Comparison of ENCODE assay signal across 8 mouse cellular contexts in genomic region chr11:83441235-83441634, GRCm38 (mm10). TPM values are rescaled to one million over a fixed set of nuclear protein-coding genes. Genes with fewer than 3 reads are reported as not detected.
DNase-seq lines count a peak whose midpoint lies in the region; ATAC-seq lines count a peak whose summit lies in the region.

No protein-coding gene starts in this region.

- H3K4me3 ChIP-seq in embryonic facial prominence, embryonic 13.5 days = no peak overlapping the region; the same call in 1 of the 2 replicates
- no peak overlapping the region for H3K4me3 ChIP-seq in midbrain, embryonic 15.5 days

- H3K27ac ChIP-seq in embryonic facial prominence, embryonic 13.5 days = no peak overlapping the region
- H3K27ac ChIP-seq in midbrain, embryonic 15.5 days = no peak overlapping the region

- peak; percentile 71 for DNase-seq in layer of hippocampus, adult 9-11 months
- no peak for DNase-seq in layer of hippocampus, adult 18-20 months (ENCODE audit: low spot score in 2 of 2)
- DNase-seq in heart, postnatal 25 days (ENCODE audit: low spot score) = peak; percentile 50
- no peak for DNase-seq in right cerebral cortex, adult 2 months (ENCODE audit: low spot score in 2 of 2)
- no peak for DNase-seq in urinary bladder, adult 2 months (ENCODE audit: low spot score)
- no peak for DNase-seq in lung, postnatal 36 days

- H3K36me3 ChIP-seq in embryonic facial prominence, embryonic 13.5 days = no peaks in the 10 kb centered on the region
- H3K36me3 ChIP-seq in midbrain, embryonic 15.5 days (replicated peaks) = no peaks in the 10 kb centered on the region

- ATAC-seq in embryonic facial prominence, embryonic 13.5 days (ENCODE audit: insufficient number of reproducible peaks, insufficient read depth, low FRiP score, low TSS enrichment, low read depth) = no peak
- no peak for ATAC-seq in midbrain, embryonic 15.5 days (replicated peaks)

- WGBS in embryonic facial prominence, embryonic 13.5 days = 36% methylated on average over 7 of the region's 7 CpGs
- 42% methylated on average over 7 of the region's 7 CpGs for WGBS in midbrain, embryonic 15.5 days

- no peaks in the 10 kb centered on the region for H3K9me3 ChIP-seq in embryonic facial prominence, embryonic 13.5 days
- H3K9me3 ChIP-seq in midbrain, embryonic 15.5 days = no peaks in the 10 kb centered on the region

- H3K4me1 ChIP-seq in embryonic facial prominence, embryonic 13.5 days = peaks cover 14% of the 10 kb centered on the region
- peaks cover 9% of the 10 kb centered on the region for H3K4me1 ChIP-seq in midbrain, embryonic 15.5 days

- intact Hi-C loops in heart, postnatal 25 days (cut with DNase I) = loop anchor here (2.0 to 5.0 kb wide), 2 partner anchors 116 to 298 kb away; no protein-coding TSS in a partner anchor

- H3K9ac ChIP-seq in embryonic facial prominence, embryonic 13.5 days = no peak overlapping the region
- no peak overlapping the region for H3K9ac ChIP-seq in midbrain, embryonic 15.5 days

- H3K27me3 ChIP-seq in embryonic facial prominence, embryonic 13.5 days = peaks cover 59% of the 10 kb centered on the region
- H3K27me3 ChIP-seq in midbrain, embryonic 15.5 days (replicated peaks) = peaks cover 50% of the 10 kb centered on the region

- peak overlapping the region; percentile 85 for H3K4me2 ChIP-seq in embryonic facial prominence, embryonic 13.5 days
- peak overlapping the region; percentile 81; the same call in 1 of the 2 replicates for H3K4me2 ChIP-seq in midbrain, embryonic 15.5 days

RNA-seq across cellular contexts. Expression of gene 1700020L24Rik, which starts 3.8 kb away (rescaled TPM):
- under 1 TPM in 1 of 2 experiments, not detected in 1; 0.54 TPM for total RNA-seq in layer of hippocampus, adult 18-20 months (2021)
- polyA plus RNA-seq in embryonic facial prominence, embryonic 13.5 days (2015; fragmentation: Nextera tagmentation; extraction: Ambion mirVana) = 0.32 and 0.76 TPM in 2 replicates
- not detected for total RNA-seq in heart, postnatal 25 days (2021)
- polyA plus RNA-seq in midbrain, embryonic 15.5 days (2015; fragmentation: Nextera tagmentation; extraction: Ambion mirVana) = 0.68 and 0.70 TPM in 2 replicates
- 0.56 and 0.61 TPM in 2 replicates for polyA plus RNA-seq in urinary bladder, adult 2 months (2012; rRNA removed)

RNA-seq across cellular contexts. Expression of gene Gas2l2, which starts 12.0 kb away (rescaled TPM):
- total RNA-seq in layer of hippocampus, adult 18-20 months (2021) = under 1 TPM; 0.28 to 0.32 TPM
- polyA plus RNA-seq in embryonic facial prominence, embryonic 13.5 days (2015; fragmentation: Nextera tagmentation; extraction: Ambion mirVana) = 0.07 TPM in 1 of 2 replicates, not detected in the other
- total RNA-seq in heart, postnatal 25 days (2021) = not detected
- polyA plus RNA-seq in midbrain, embryonic 15.5 days (2015; fragmentation: Nextera tagmentation; extraction: Ambion mirVana) = 0.36 and 0.54 TPM in 2 replicates
- 0.14 and 0.19 TPM in 2 replicates for polyA plus RNA-seq in urinary bladder, adult 2 months (2012; rRNA removed)

RNA-seq across cellular contexts. Expression of gene Mmp28, which starts 21.6 kb away (rescaled TPM):
- 1 to 10 TPM; 2.9 TPM for total RNA-seq in layer of hippocampus, adult 18-20 months (2021)
- polyA plus RNA-seq in embryonic facial prominence, embryonic 13.5 days (2015; fragmentation: Nextera tagmentation; extraction: Ambion mirVana) = 2.6 and 2.9 TPM in 2 replicates
- 1 to 10 TPM; 4.6 to 5.7 TPM for total RNA-seq in heart, postnatal 25 days (2021)
- 2.9 and 3.4 TPM in 2 replicates for polyA plus RNA-seq in midbrain, embryonic 15.5 days (2015; fragmentation: Nextera tagmentation; extraction: Ambion mirVana)
- polyA plus RNA-seq in urinary bladder, adult 2 months (2012; rRNA removed) = 12.7 and 16.8 TPM in 2 replicates

RNA-seq across cellular contexts. Expression of gene Taf15, which starts 31.7 kb away (rescaled TPM):
- total RNA-seq in layer of hippocampus, adult 18-20 months (2021) = 10 to 100 TPM; 69.1 to 70.7 TPM
- 17.9 and 21.9 TPM in 2 replicates for polyA plus RNA-seq in embryonic facial prominence, embryonic 13.5 days (2015; fragmentation: Nextera tagmentation; extraction: Ambion mirVana)
- 10 to 100 TPM; 33.7 to 33.8 TPM for total RNA-seq in heart, postnatal 25 days (2021)
- polyA plus RNA-seq in midbrain, embryonic 15.5 days (2015; fragmentation: Nextera tagmentation; extraction: Ambion mirVana) = 12.2 and 12.6 TPM in 2 replicates
- polyA plus RNA-seq in urinary bladder, adult 2 months (2012; rRNA removed) = 39.1 and 55.5 TPM in 2 replicates

RNA-seq across cellular contexts. Expression of gene Rasl10b, which starts 32.3 kb away (rescaled TPM):
- total RNA-seq in layer of hippocampus, adult 18-20 months (2021) = 100 to 1,000 TPM; 243 to 245 TPM
- polyA plus RNA-seq in embryonic facial prominence, embryonic 13.5 days (2015; fragmentation: Nextera tagmentation; extraction: Ambion mirVana) = 3.5 and 3.9 TPM in 2 replicates
- 10 to 100 TPM; 49.6 to 60.1 TPM for total RNA-seq in heart, postnatal 25 days (2021)
- polyA plus RNA-seq in midbrain, embryonic 15.5 days (2015; fragmentation: Nextera tagmentation; extraction: Ambion mirVana) = 43.2 and 45.6 TPM in 2 replicates
- 0.25 and 0.59 TPM in 2 replicates for polyA plus RNA-seq in urinary bladder, adult 2 months (2012; rRNA removed)

Comparison
In these comparisons a context has a peak if more than half of its experiments do, and no peak if none do; other contexts are left out.
1. DNase-seq: peak in layer of hippocampus, adult 9-11 months (single experiment) and heart, postnatal 25 days (single experiment); none in layer of hippocampus, adult 18-20 months (0 of 2), right cerebral cortex, adult 2 months (0 of 2), urinary bladder, adult 2 months (single experiment) and lung, postnatal 36 days (single experiment).